Mouse (Mus musculus): ENCODE measurements around the gene Slc25a20.

Slc25a20 gene

DNA sequence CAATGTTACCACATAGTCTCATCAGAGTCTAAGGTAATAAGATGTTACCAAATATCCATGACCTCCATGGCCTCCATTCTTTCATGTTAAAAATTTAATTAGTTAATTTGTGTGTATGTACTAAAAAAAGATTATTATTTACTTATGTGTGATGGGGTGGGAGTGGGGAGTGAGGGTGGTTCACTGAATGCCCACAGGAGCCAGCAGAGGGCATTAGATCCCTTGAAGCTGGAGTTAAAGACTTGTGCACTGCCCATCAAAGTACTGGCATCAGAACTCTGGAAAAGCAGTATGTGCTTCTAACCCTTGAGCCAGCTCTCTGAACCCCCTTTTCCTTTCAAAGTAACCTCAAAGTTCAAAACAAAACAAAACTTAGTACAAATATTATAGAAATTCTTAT, 67.2 kb downstream of the Slc25a20 start:
- in situ Hi-C loops (cut with MboI; ENCODE audit: unreplicated experiment in 2 of 2): no loop called here

DNA sequence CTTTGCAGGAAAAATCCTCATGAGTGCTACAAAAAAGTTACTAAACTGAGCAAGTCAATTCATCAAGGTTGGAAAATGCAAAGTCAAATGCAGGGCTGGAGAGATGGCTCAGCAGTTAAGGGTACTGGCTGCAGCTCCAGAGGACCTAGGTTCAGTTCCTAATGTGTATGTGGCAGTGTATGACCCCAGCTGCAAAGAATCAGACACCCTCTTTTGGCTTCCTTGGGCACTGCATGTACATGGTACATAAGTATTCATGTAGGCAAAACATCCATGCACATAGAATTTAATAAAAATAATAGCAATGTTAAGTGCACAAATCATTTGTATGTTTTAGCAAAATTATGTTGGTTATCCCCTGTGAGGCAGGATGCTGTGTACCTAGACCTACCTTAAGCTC, 70.6 kb downstream of the Slc25a20 start:
- in situ Hi-C loops (cut with MboI; ENCODE audit: unreplicated experiment in 2 of 2): no loop called here
